Comparison of ENCODE assay signal across 9 mouse cellular contexts in genomic region chr6:102563431-102563830, GRCm38 (mm10). TPM values are rescaled to one million over a fixed set of nuclear protein-coding genes. Genes with fewer than 3 reads are reported as not detected.
DNase-seq lines count a peak whose midpoint lies in the region; ATAC-seq and TF ChIP-seq lines count a peak whose summit lies in the region.
"Had no signal": no experiment of that assay in that cellular context is flagged by ENCODE, and none has a peak within 500 bp of the region (broad histone marks: within the 10 kb centered on the region; RNA-seq: fewer than 3 reads in every experiment).

No protein-coding gene starts in this region.

- H3K27me3 ChIP-seq in heart, postnatal 0 days (ENCODE audit: control insufficient read depth, insufficient read depth, low read length) = peaks cover 7% of the 10 kb centered on the region
- peaks cover 25% of the 10 kb centered on the region for H3K27me3 ChIP-seq in embryonic facial prominence, embryonic 10.5 days (replicated peaks; ENCODE audit: low read depth, poor library complexity, severe bottlenecking)
- no peaks in the 10 kb centered on the region for H3K27me3 ChIP-seq in hindbrain, embryonic 15.5 days
- H3K27me3 ChIP-seq in midbrain, embryonic 14.5 days (ENCODE audit: control insufficient read depth, insufficient read depth, low read length) = no peaks in the 10 kb centered on the region

- no peak for TF ChIP-seq EP300 in heart, postnatal 0 days (IDR thresholded peaks at IDR 0.05; ENCODE audit: low read depth)

- H3K9ac ChIP-seq in heart, postnatal 0 days (replicated peaks; ENCODE audit: low read depth, low read length) = no peak overlapping the region
- H3K9ac ChIP-seq in hindbrain, embryonic 15.5 days = peak overlapping the region; percentile 61
- H3K9ac ChIP-seq in midbrain, embryonic 14.5 days (replicated peaks; ENCODE audit: low read length) = peak overlapping the region; percentile 46; the same call in 1 of the 2 replicates

- WGBS in heart, postnatal 0 days = 15% methylated on average over 7 of the region's 7 CpGs
- 9% methylated on average over 7 of the region's 7 CpGs for WGBS in embryonic facial prominence, embryonic 10.5 days
- whole genome bisulfite sequencing in hindbrain, embryonic 15.5 days = 5% methylated on average over 7 of the region's 7 CpGs
- WGBS in midbrain, embryonic 14.5 days = 6% methylated on average over 7 of the region's 7 CpGs

- H3K4me2 ChIP-seq in heart, postnatal 0 days (ENCODE audit: low read depth, low read length) = peak overlapping the region; percentile 79
- peak overlapping the region; percentile 94 for H3K4me2 ChIP-seq in hindbrain, embryonic 15.5 days
- peak overlapping the region; percentile 85 for H3K4me2 ChIP-seq in midbrain, embryonic 14.5 days (ENCODE audit: low read length)

- no peaks in the 10 kb centered on the region for H3K36me3 ChIP-seq in heart, postnatal 0 days (replicated peaks; ENCODE audit: control insufficient read depth, insufficient read depth, low read length)
- no peaks in the 10 kb centered on the region for H3K36me3 ChIP-seq in embryonic facial prominence, embryonic 10.5 days (replicated peaks)
- no peaks in the 10 kb centered on the region for H3K36me3 ChIP-seq in hindbrain, embryonic 15.5 days
- no peaks in the 10 kb centered on the region for H3K36me3 ChIP-seq in midbrain, embryonic 14.5 days (ENCODE audit: control insufficient read depth, insufficient read depth, low read length)

- no peak for ATAC-seq in heart, postnatal 0 days (ENCODE audit: insufficient read depth, low read depth)
- ATAC-seq in hindbrain, embryonic 15.5 days (ENCODE audit: low FRiP score, low read depth) = no peak
- ATAC-seq in midbrain, embryonic 14.5 days (ENCODE audit: low FRiP score, low TSS enrichment) = no peak

- no peaks in the 10 kb centered on the region for H3K9me3 ChIP-seq in heart, postnatal 0 days (replicated peaks; ENCODE audit: control insufficient read depth, low read length)
- no peaks in the 10 kb centered on the region for H3K9me3 ChIP-seq in embryonic facial prominence, embryonic 10.5 days
- H3K9me3 ChIP-seq in hindbrain, embryonic 15.5 days = no peaks in the 10 kb centered on the region
- H3K9me3 ChIP-seq in midbrain, embryonic 14.5 days (ENCODE audit: control insufficient read depth, low read length) = no peaks in the 10 kb centered on the region

- no peaks in the 10 kb centered on the region for H3K4me1 ChIP-seq in heart, postnatal 0 days (ENCODE audit: control insufficient read depth, insufficient read depth)
- peaks cover 16% of the 10 kb centered on the region; the same call in 1 of the 2 replicates for H3K4me1 ChIP-seq in embryonic facial prominence, embryonic 10.5 days
- peaks cover 16% of the 10 kb centered on the region for H3K4me1 ChIP-seq in hindbrain, embryonic 15.5 days (replicated peaks)
- no peaks in the 10 kb centered on the region for H3K4me1 ChIP-seq in midbrain, embryonic 14.5 days (ENCODE audit: control insufficient read depth, insufficient read depth, low read length)

- H3K27ac ChIP-seq in heart, postnatal 0 days (ENCODE audit: low read depth) = no peak overlapping the region
- H3K27ac ChIP-seq in embryonic facial prominence, embryonic 10.5 days (replicated peaks) = no peak overlapping the region
- H3K27ac ChIP-seq in hindbrain, embryonic 15.5 days (replicated peaks) = peak overlapping the region; percentile 67; the same call in 1 of the 2 replicates
- no peak overlapping the region for H3K27ac ChIP-seq in midbrain, embryonic 14.5 days (replicated peaks; ENCODE audit: low read depth, low read length)

- DNase-seq in heart, postnatal 0 days (ENCODE audit: low spot score) = no peak
- no peak for DNase-seq in heart, adult 18-20 months
- no peak for DNase-seq in embryonic facial prominence, embryonic 10.5 days (ENCODE audit: low spot score)
- DNase-seq in midbrain, embryonic 14.5 days = peak; percentile 44
- DNase-seq in spleen, adult 12 weeks (ENCODE audit: low spot score) = no peak
- no peak for DNase-seq in urinary bladder, adult 2 months (ENCODE audit: low spot score)
- no peak for DNase-seq in thymus, postnatal 25 days
- DNase-seq: right cerebral cortex, adult 18-20 months had no signal

- peak overlapping the region; percentile 51 for H3K4me3 ChIP-seq in heart, postnatal 0 days (ENCODE audit: low read depth, low read length)
- H3K4me3 ChIP-seq in embryonic facial prominence, embryonic 10.5 days = peak overlapping the region; percentile 65
- H3K4me3 ChIP-seq in hindbrain, embryonic 15.5 days = peak overlapping the region; percentile 76
- peak overlapping the region; percentile 52 for H3K4me3 ChIP-seq in midbrain, embryonic 14.5 days (replicated peaks; ENCODE audit: low read depth, low read length)

- no peak for TF ChIP-seq CTCF in heart, postnatal 0 days (IDR thresholded peaks at IDR 0.05; ENCODE audit: low read depth)

RNA-seq across cellular contexts. Expression of gene Cntn3, which starts 9.5 kb away (rescaled TPM):
- total RNA-seq in heart, postnatal 0 days (2014; rRNA removed; ENCODE audit: low replicate concordance) = 0.04 and 0.08 TPM in 2 replicates
- polyA plus RNA-seq in heart, postnatal 0 days (2015; fragmentation: Nextera tagmentation; extraction: Ambion mirVana) = 0.03 and 0.14 TPM in 2 replicates
- under 1 TPM in 1 of 2 experiments, not detected in 1; 0.13 TPM for total RNA-seq in heart, adult 18-20 months (2021)
- polyA plus RNA-seq in embryonic facial prominence, embryonic 10.5 days (2016; fragmentation: Nextera tagmentation; extraction: Ambion mirVana) = 0.26 and 0.32 TPM in 2 replicates
- 2.8 and 4.0 TPM in 2 replicates for polyA plus RNA-seq in hindbrain, embryonic 15.5 days (2015; fragmentation: Nextera tagmentation; extraction: Ambion mirVana)
- polyA plus RNA-seq in midbrain, embryonic 14.5 days (2014; fragmentation: Nextera tagmentation; extraction: Ambion mirVana) = 3.2 and 4.0 TPM in 2 replicates
- polyA plus RNA-seq in urinary bladder, adult 2 months (2012; rRNA removed) = 0.19 and 0.28 TPM in 2 replicates
